Mouse (Mus musculus): ENCODE results near the gene Gm2a.
"Not testable (repeated sequence)": the region's sequence is repeated elsewhere in the genome, so short reads cannot be mapped to it uniquely, and the experiment has no call there.

Gm2a gene

GRCm38 (mm10) chr11:55098189-55098915, 437 bp downstream of the Gm2a start:
- DNase-seq, result no peak

- DNase-seq, result peak; percentile 16
Measured at GRCm38 (mm10) chr11:55099019-55099771, 1.3 kb downstream of the Gm2a start.

GRCm38 (mm10) chr11:55099868-55100267, 2.0 kb downstream of the Gm2a start:
- peak; percentile 10 for DNase-seq

GRCm38 (mm10) chr11:55102015-55102414, 4.1 kb downstream of the Gm2a start:
- DNase-seq, result no peak

GRCm38 (mm10) chr11:55103229-55103628, 5.3 kb downstream of the Gm2a start:
- peak; percentile 57 for DNase-seq

- peak; percentile 77 for DNase-seq
Measured at GRCm38 (mm10) chr11:55105389-55105788, 7.5 kb downstream of the Gm2a start.

GRCm38 (mm10) chr11:55106636-55107035, 8.7 kb downstream of the Gm2a start:
- DNase-seq, result no peak

- DNase-seq, result peak; percentile 19
Measured at GRCm38 (mm10) chr11:55109521-55110300, 11.8 kb downstream of the Gm2a start.

- peak; percentile 12 for DNase-seq
Measured at GRCm38 (mm10) chr11:55110566-55111169, 12.8 kb downstream of the Gm2a start.

GRCm38 (mm10) chr11:55113209-55113860, 15.4 kb downstream of the Gm2a start:
- DNase-seq, result no peak

GRCm38 (mm10) chr11:55113861-55114250, 15.9 kb downstream of the Gm2a start:
- not testable (repeated sequence) for DNase-seq

GRCm38 (mm10) chr11:55114291-55114690, 16.4 kb downstream of the Gm2a start:
- DNase-seq, result no peak

GRCm38 (mm10) chr11:55116004-55116403, 18.1 kb downstream of the Gm2a start:
- no peak for DNase-seq

- DNase-seq, result no peak
Measured at GRCm38 (mm10) chr11:55117031-55117430, 19.1 kb downstream of the Gm2a start.

- DNase-seq, result no peak
Measured at GRCm38 (mm10) chr11:55120279-55120678, 22.4 kb downstream of the Gm2a start.

- DNase-seq, result no peak
Measured at GRCm38 (mm10) chr11:55120821-55121271, 22.9 kb downstream of the Gm2a start.

- no peak for DNase-seq
Measured at GRCm38 (mm10) chr11:55121430-55121829, 23.5 kb downstream of the Gm2a start.

- DNase-seq, result no peak
Measured at GRCm38 (mm10) chr11:55126663-55127062, 28.7 kb downstream of the Gm2a start.

GRCm38 (mm10) chr11:55127937-55128336, 30.0 kb downstream of the Gm2a start:
- no peak for DNase-seq

- DNase-seq, result no peak
Measured at GRCm38 (mm10) chr11:55128411-55128810, 30.5 kb downstream of the Gm2a start.

GRCm38 (mm10) chr11:55131077-55131742, 33.3 kb downstream of the Gm2a start:
- no peak for DNase-seq

- no peak for DNase-seq
Measured at GRCm38 (mm10) chr11:55131946-55132345, 34.0 kb downstream of the Gm2a start.
